Mouse (Mus musculus): ENCODE measurements at regions not wholly inside any gene's neighbourhood (a gene's known extent, or its start where the extent isn't known, plus 50 kb on each side); places are given as distances from the start of the nearest gene placed in this dataset.

GRCm38 (mm10) chr10:36158061-36158691 lies 348.4 kb upstream of the Hs3st5 start:
- DNase-seq (ENCODE audit: low spot score), result peak; percentile 12
